Mouse (Mus musculus) layer of hippocampus, postnatal 36 days (tissue): Measurements from ENCODE around the gene Olfr1097. TPM values are rescaled to one million over a fixed set of nuclear protein-coding genes. Genes with fewer than 3 reads are reported as not detected.

Source experiments
- DNase-seq, 2 experiments: peaks; one replicate each; pipeline ENCODE4 v3.0.0; 2022
- total RNA-seq, 2 experiments: library from RNA; stranded (reverse); gene quantifications; 2 replicates each; pipeline ENCODE4 v1.2.3; 2021

Olfr1097 gene
- not detected for total RNA-seq

GRCm38 (mm10) chr2:86892116-86892515, at the start of gene Olfr1097:
Gene Olfr1097 (minus strand): TSS chr2:86892216.
- DNase-seq: no peak

DNA sequence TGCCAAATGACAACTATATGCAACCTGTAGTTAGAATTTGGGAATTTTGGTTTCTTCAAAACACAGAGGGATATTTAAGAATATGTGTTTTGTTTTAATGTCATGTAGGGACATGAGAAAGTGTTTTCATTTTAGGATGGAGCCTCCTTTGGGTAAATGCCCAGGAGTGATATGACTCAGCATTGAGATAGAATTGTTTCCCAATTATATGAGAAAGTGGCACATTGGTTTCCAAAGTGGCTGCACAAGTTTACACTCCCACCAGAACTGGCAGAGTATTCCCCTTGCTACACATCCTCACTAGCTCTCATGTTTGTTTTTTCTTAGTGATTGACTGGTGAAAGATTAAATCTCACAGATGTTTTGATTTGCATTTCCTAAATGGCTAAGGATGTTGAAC, 34.5 kb upstream of the Olfr1097 start:
- no peak for DNase-seq

DNA sequence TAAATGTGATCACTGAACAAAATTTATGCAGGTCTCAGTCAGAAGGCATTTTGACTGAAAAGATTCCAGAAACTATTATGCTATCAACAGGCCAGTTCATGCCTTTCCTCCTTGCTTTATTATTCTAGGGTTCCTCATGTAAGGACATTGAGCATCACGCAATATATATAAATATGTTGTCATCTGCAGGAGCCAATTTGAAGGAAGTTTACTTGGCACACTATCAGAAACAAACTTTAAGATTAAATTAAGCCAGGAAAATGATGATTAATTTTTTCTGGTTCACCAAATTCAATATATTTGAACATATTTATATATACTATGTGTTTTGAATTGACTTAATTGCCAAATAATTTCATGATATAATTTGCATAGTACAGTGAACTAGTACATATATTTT, 32.4 kb upstream of the Olfr1097 start, which contains the start of gene Olfr1098:
Gene Olfr1098 (minus strand): TSS at position 101 of the 400 bp plus-strand sequence.
- DNase-seq: no peak

DNA sequence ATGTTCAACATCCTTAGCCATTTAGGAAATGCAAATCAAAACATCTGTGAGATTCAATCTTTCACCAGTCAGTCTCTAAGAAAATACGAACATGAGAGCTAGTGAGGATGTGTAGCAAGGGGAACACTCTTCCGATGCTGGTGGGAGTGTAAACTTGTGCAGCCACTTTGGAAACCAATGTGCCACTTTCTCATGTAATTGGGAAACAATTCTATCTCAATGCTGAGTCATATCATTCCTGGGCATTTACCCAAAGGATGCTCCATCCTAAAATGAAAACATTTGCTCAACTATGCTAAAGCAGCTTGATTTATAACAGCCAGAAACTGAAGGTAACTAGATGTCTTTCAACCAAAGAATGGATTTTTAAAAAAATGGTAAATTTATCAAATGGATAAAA, 13.6 kb upstream of the Olfr1097 start:
- no peak for DNase-seq

DNA sequence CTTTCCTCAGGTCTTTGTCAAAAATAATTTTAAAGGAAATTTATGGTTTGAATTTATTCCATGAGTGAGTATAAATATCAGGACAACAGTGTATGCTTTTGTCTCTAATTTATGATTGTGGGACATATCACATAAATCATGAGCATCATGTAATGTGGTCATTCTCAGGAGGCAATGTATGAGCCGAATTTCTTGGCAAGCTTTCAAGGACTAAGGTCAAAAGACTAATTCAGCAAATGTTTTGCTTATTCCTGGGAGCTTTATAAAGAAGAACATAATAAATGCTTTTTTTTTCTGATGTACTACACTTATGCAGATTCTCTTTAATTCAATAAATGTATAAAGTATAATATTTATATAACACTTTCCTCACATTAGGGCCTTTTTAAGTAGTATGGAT, 17.3 kb downstream of the Olfr1097 start, which contains the start of gene Gm13723:
Gene Gm13723 (minus strand): TSS at position 101 of the 400 bp plus-strand sequence.
- no peak for DNase-seq

GRCm38 (mm10) chr2:86851596-86851995, 40.4 kb downstream of the Olfr1097 start, which contains the start of gene Olfr1095:
Gene Olfr1095 (minus strand): TSS chr2:86851696.
- no peak for DNase-seq

Other genes starting within 250 kb of the Olfr1097 start
- not detected for gene Olfr1085, start 230.2 kb downstream of the Olfr1097 start, total RNA-seq
- gene Olfr1086, start 212.1 kb downstream of the Olfr1097 start, total RNA-seq: not detected
- gene Olfr1087, start 193.8 kb downstream of the Olfr1097 start, total RNA-seq: not detected
- gene Olfr1089, start 158.5 kb downstream of the Olfr1097 start, total RNA-seq: not detected
- not detected for gene Olfr1090, start 133.2 kb downstream of the Olfr1097 start, total RNA-seq
- gene Olfr1093, start 109.7 kb downstream of the Olfr1097 start, total RNA-seq: not detected
- not detected for gene Olfr141, start 82.2 kb downstream of the Olfr1097 start, total RNA-seq
- gene Olfr1094, start 67.6 kb downstream of the Olfr1097 start, total RNA-seq: not detected
- not detected for gene Olfr1095, start 40.5 kb downstream of the Olfr1097 start, total RNA-seq
- not detected for gene Gm13723, start 17.4 kb downstream of the Olfr1097 start, total RNA-seq
- gene Olfr1098, start 32.3 kb upstream of the Olfr1097 start, total RNA-seq: not detected
- gene Olfr1099, start 68.5 kb upstream of the Olfr1097 start, total RNA-seq: not detected
- gene Olfr1100, start 87.7 kb upstream of the Olfr1097 start, total RNA-seq: not detected
- not detected for gene Olfr1101, start 99.0 kb upstream of the Olfr1097 start, total RNA-seq
- not detected for gene Olfr1102, start 106.2 kb upstream of the Olfr1097 start, total RNA-seq
- not detected for gene Olfr1104, start 134.9 kb upstream of the Olfr1097 start, total RNA-seq
- gene Olfr1105, start 144.3 kb upstream of the Olfr1097 start, total RNA-seq: not detected
- gene Olfr1106, start 160.1 kb upstream of the Olfr1097 start, total RNA-seq: not detected
- gene Olfr1107, start 183.6 kb upstream of the Olfr1097 start, total RNA-seq: not detected
- not detected for gene Olfr1109, start 203.8 kb upstream of the Olfr1097 start, total RNA-seq
- not detected for gene Olfr259, start 222.4 kb upstream of the Olfr1097 start, total RNA-seq
- not detected for gene Olfr1110, start 248.1 kb upstream of the Olfr1097 start, total RNA-seq